Mouse (Mus musculus) C2C12 (cell line): ENCODE measurements at regions not wholly inside any gene's neighbourhood (a gene's known extent, or its start where the extent isn't known, plus 50 kb on each side); places are given as distances from the start of the nearest gene placed in this dataset.

ENCODE experiments used
- CTCF ChIP-seq: IDR thresholded peaks from one replicate; pipeline ENCODE4 v1.5.1; 2011; ENCODE audit not compliant: control insufficient read depth, insufficient read depth, insufficient read length
- USF1 ChIP-seq: IDR thresholded peaks from one replicate; pipeline ENCODE4 v1.6.1; 2011; ENCODE audit warnings: low read depth, mild to moderate bottlenecking, control low read depth, moderate library complexity

- no peak for TF ChIP-seq USF1
- TF ChIP-seq CTCF, result no peak
Measured at GRCm38 (mm10) chr7:71587626-71588025, 236.3 kb upstream of the Gm10295 start.
